Mouse (Mus musculus) myocyte (in vitro differentiated cells): ENCODE data around the gene Gm10643.

Experiments used
- E2F4 ChIP-seq: IDR thresholded peaks from one replicate; pipeline ENCODE4 v1.6.1; 2011; ENCODE audit warnings: mild to moderate bottlenecking, control low read depth, moderate library complexity; ENCODE audit not compliant: insufficient read depth
- MYOG ChIP-seq, 3 experiments: IDR thresholded peaks; one replicate each; pipeline ENCODE4 v1.6.1; 2011; ENCODE audit warnings: control low read depth in 2 of 3, low read depth in 2 of 3, mild to moderate bottlenecking in 2 of 3; ENCODE audit not compliant: insufficient read length in 2 of 3, control insufficient read depth in 1 of 3, insufficient read depth in 1 of 3
- POLR2A ChIP-seq: IDR thresholded peaks from one replicate; pipeline ENCODE4 v1.6.1; 2011; ENCODE audit warnings: low read depth, mild to moderate bottlenecking, control low read depth, moderate library complexity; ENCODE audit not compliant: insufficient read length
- POLR2AphosphoS2 ChIP-seq: IDR thresholded peaks from one replicate; pipeline ENCODE4 v1.6.1; 2011; ENCODE audit warnings: low read depth, control low read depth; ENCODE audit not compliant: insufficient read length
- SRF ChIP-seq: IDR thresholded peaks from one replicate; pipeline ENCODE4 v1.6.1; 2011; ENCODE audit warnings: low read depth; ENCODE audit not compliant: control insufficient read depth, insufficient read length

GRCm38 (mm10) chr8:84066291-84066930 is 1.5 kb upstream of the Gm10643 start, which contains the start of gene Rfx1:
- TF ChIP-seq POLR2A (peak; percentile 80), E2F4 (peak; percentile 85), SRF (peak; percentile 98), MYOG (IDR thresholded peaks at IDR 0.05; ENCODE audit: control insufficient read depth in 1 of 3, insufficient read depth in 1 of 3, insufficient read length in 2 of 3, low read depth in 2 of 3) (peak in 2 of 3 experiments; percentile 10 to 20), POLR2AphosphoS2 (peak; percentile 66)
